Mouse (Mus musculus) 3T3-L1 (cell line): ENCODE measurements at regions not wholly inside any gene's neighbourhood (a gene's known extent, or its start where the extent isn't known, plus 50 kb on each side); places are given as distances from the start of the nearest gene placed in this dataset.

Experiments
- DNase-seq: peaks from one replicate; pipeline ENCODE4 v3.0.0-alpha.2; 2015; ENCODE audit warnings: low read depth, low spot score

- no peak for DNase-seq
These were observed 283.1 kb upstream of the Ddi1 start for GRCm38 (mm10) chr9:6552731-6553130.

GRCm38 (mm10) chr9:6540178-6540700 lies 270.6 kb upstream of the Ddi1 start:
- peak; percentile 29 for DNase-seq

GRCm38 (mm10) chr9:6528836-6529235 lies 259.2 kb upstream of the Ddi1 start:
- DNase-seq: peak; percentile 56

GRCm38 (mm10) chr9:6517194-6517593 lies 247.5 kb upstream of the Ddi1 start:
- no peak for DNase-seq

- DNase-seq: no peak
These were observed 228.1 kb upstream of the Ddi1 start for GRCm38 (mm10) chr9:6497786-6498185.

GRCm38 (mm10) chr9:6480401-6480800 lies 210.8 kb upstream of the Ddi1 start:
- DNase-seq: no peak

GRCm38 (mm10) chr9:6454542-6454941 lies 184.9 kb upstream of the Ddi1 start:
- DNase-seq: peak; percentile 96

- no peak for DNase-seq
These were observed 165.6 kb upstream of the Ddi1 start for GRCm38 (mm10) chr9:6435236-6435635.

- peak; percentile 60 for DNase-seq
These were observed 164.3 kb upstream of the Ddi1 start for GRCm38 (mm10) chr9:6433813-6434456.

GRCm38 (mm10) chr9:6430859-6431258 lies 161.2 kb upstream of the Ddi1 start:
- no peak for DNase-seq

- DNase-seq: peak; percentile 64
These were observed 160.8 kb upstream of the Ddi1 start for GRCm38 (mm10) chr9:6430437-6430836.
